Mouse (Mus musculus) heart, embryonic 12.5 days (tissue): ENCODE results near the gene Depdc1b. TPM values are rescaled to one million over a fixed set of nuclear protein-coding genes. Genes with fewer than 3 reads are reported as not detected.

Experiments used
- ATAC-seq: fragments of 200-750 bp; cut with Nextera tagmentation; 2 replicates; pipeline ENCODE4 v1.8.0; 2017; ENCODE audit warnings: moderate TSS enrichment, moderate library complexity; ENCODE audit not compliant: insufficient number of reproducible peaks, low FRiP score
- H3K27ac ChIP-seq: fragments of 300-500 bp; sonication (generic); 2 replicates; pipeline ENCODE4 v1.5.1; 2016; ENCODE audit warnings: mild to moderate bottlenecking, moderate library complexity; ENCODE audit not compliant: poor library complexity, severe bottlenecking
- H3K27me3 ChIP-seq: fragments of 300-500 bp; sonication (generic); replicated peaks from 2 replicates; pipeline ENCODE4 v1.6.1; 2016; ENCODE audit warnings: mild to moderate bottlenecking, moderate library complexity
- H3K36me3 ChIP-seq: fragments of 300-500 bp; sonication (generic); 2 replicates; pipeline ENCODE4 v1.6.1; 2016; ENCODE audit warnings: mild to moderate bottlenecking, moderate library complexity
- H3K4me1 ChIP-seq: fragments of 300-500 bp; sonication (generic); replicated peaks from 2 replicates; pipeline ENCODE4 v1.6.1; 2016; ENCODE audit warnings: mild to moderate bottlenecking
- H3K4me2 ChIP-seq: fragments of 300-500 bp; sonication (generic); 2 replicates; pipeline ENCODE4 v1.6.1; 2016; ENCODE audit warnings: mild to moderate bottlenecking, moderate library complexity
- H3K4me3 ChIP-seq: fragments of 300-500 bp; sonication (generic); 2 replicates; pipeline ENCODE4 v1.5.1; 2016; ENCODE audit warnings: mild to moderate bottlenecking
- H3K9ac ChIP-seq: fragments of 300-500 bp; sonication (generic); 2 replicates; pipeline ENCODE4 v1.6.1; 2016; ENCODE audit warnings: mild to moderate bottlenecking, moderate library complexity
- H3K9me3 ChIP-seq: fragments of 300-500 bp; sonication (generic); replicated peaks from 2 replicates; pipeline ENCODE4 v1.6.1; 2016; ENCODE audit warnings: mild to moderate bottlenecking, moderate library complexity
- WGBS: fragments of 180-500 bp; shearing (Covaris S2); methylation state at CpG from one replicate; pipeline ENCODE4 v1.1.7; 2016; 5-methylcytosine and 5-hydroxymethylcytosine counted together
- polyA plus RNA-seq: library from polyadenylated mRNA; unstranded; fragments of >200 nt; fragmentation: Nextera tagmentation; extraction: Ambion mirVana; gene quantifications from 2 replicates; pipeline ENCODE4 v1.2.1, GENCODE M21; 2016

Depdc1b gene
- polyA plus RNA-seq, 1 experiment from 2014 or later, result 5.3 TPM

DNA sequence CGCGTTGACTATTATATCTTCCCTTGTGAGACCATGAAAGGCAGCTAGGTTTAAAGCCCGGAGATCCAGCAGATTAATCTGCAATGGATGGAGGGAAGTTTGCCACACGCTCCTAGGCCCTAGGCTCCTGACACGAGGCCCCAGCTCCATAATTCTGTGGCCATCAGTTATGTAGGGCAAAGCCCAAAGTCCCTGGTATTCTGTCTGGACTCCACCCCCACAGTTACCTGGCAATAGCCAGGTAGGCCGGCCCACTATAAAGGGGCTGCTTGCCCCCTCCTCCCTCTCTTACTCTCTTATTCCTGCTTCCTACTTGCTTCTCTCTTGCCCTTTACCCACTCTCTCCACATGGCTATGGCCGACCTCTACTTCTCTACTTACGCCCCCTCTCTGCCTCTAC, 2.9 kb downstream of the Depdc1b start:
- peaks cover 4% of the 10 kb centered on the region; the same call in 1 of the 2 replicates for H3K9me3 ChIP-seq
- H3K9ac ChIP-seq, result no peak overlapping the region
- no peak overlapping the region for H3K4me2 ChIP-seq
- no peak for ATAC-seq
- H3K4me3 ChIP-seq, result no peak overlapping the region
- H3K4me1 ChIP-seq, result peaks cover 13% of the 10 kb centered on the region
- WGBS, result 90% methylated on average over 8 of the region's 8 CpGs
- H3K27ac ChIP-seq, result no peak overlapping the region
- H3K36me3 ChIP-seq, result no peaks in the 10 kb centered on the region
- peaks cover 59% of the 10 kb centered on the region for H3K27me3 ChIP-seq

DNA sequence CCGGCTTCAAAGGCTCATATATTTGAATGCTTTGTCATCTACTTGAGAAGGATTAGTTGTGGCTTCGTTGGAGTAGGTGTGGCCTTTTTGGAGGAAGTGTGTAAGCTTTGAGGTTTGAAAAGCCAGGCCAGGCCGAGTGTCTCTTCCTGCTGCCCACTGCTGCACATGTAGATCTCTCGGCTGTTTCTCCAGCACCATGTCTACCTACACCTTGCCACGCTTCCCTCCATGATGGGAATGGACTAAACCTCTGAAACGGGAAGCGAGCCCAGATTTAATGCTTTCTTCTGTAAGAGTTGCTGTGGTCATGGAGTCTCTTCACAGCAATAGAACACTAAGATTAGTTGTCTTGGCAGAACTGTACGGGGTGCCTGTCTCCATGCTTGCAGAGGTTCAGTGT, 4.1 kb downstream of the Depdc1b start:
- H3K36me3 ChIP-seq, result peaks cover 5% of the 10 kb centered on the region; the same call in 1 of the 2 replicates
- no peak overlapping the region for H3K4me2 ChIP-seq
- no peak overlapping the region for H3K9ac ChIP-seq
- peaks cover 4% of the 10 kb centered on the region; the same call in 1 of the 2 replicates for H3K9me3 ChIP-seq
- WGBS, result 89% methylated on average over 8 of the region's 8 CpGs
- no peak overlapping the region for H3K4me3 ChIP-seq
- H3K4me1 ChIP-seq, result peaks cover 12% of the 10 kb centered on the region
- ATAC-seq, result no peak
- H3K27ac ChIP-seq, result no peak overlapping the region
- peaks cover 71% of the 10 kb centered on the region for H3K27me3 ChIP-seq

DNA sequence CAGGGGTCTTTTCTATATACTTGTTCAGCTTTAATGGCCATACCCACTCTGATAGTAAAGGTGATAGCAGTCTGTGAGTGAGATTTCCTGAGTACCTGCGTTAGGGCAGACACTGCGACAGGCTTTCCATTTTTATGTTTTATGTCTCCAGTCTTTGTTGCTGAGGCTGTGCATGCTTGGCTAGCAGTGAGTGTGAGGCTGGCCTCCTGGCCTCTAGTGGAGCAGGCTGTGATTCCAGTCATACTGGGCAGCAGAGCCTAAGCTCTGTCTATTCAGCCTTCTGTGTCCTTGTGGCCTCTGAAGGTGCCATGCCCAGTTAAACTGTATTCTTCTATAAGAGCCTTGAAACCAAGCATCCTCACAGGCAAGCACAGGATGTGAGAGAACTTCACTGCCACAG, 6.3 kb downstream of the Depdc1b start:
- no peak for ATAC-seq
- peaks cover 75% of the 10 kb centered on the region for H3K27me3 ChIP-seq
- H3K4me2 ChIP-seq, result no peak overlapping the region
- H3K36me3 ChIP-seq, result peaks cover 8% of the 10 kb centered on the region; the same call in 1 of the 2 replicates
- no peak overlapping the region for H3K9ac ChIP-seq
- 86% methylated on average over 2 of the region's 2 CpGs for WGBS
- no peaks in the 10 kb centered on the region; the same call in 1 of the 2 replicates for H3K4me1 ChIP-seq
- H3K9me3 ChIP-seq, result peaks cover 4% of the 10 kb centered on the region; the same call in 1 of the 2 replicates
- H3K27ac ChIP-seq, result no peak overlapping the region
- H3K4me3 ChIP-seq, result no peak overlapping the region

DNA sequence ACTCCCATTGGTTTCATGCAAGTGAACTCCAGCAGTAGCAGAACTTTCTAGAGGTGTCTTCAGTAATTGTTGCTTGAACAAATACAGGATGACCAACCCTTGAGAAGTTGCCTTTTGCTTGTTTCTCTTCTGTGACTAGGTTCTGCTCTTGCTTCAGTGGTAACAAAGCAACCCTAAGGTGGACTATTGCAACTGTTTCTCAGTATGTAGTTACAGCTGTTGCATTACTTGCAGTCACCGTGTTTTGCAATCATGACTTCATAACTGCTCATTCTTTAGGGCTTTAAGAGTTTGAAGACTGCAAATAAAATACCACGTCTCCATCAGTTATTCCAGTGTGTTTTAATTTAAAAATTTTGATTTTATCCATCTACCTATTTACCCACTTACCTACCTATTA, 7.2 kb downstream of the Depdc1b start:
- Histone ChIP-seq H3K27ac (no peak overlapping the region), H3K9ac (no peak overlapping the region), H3K9me3 (0 out of 2 replicates have a peak, but pooled peaks cover under 1% of the 10 kb centered on the region), H3K4me2 (no peak overlapping the region), H3K4me3 (no peak overlapping the region), H3K4me1 (no peaks in the 10 kb centered on the region), H3K36me3 (peaks cover 8% of the 10 kb centered on the region; the same call in 1 of the 2 replicates), H3K27me3 (peaks cover 67% of the 10 kb centered on the region)
- ATAC-seq, result no peak
- 87% methylated on average over 2 of the region's 2 CpGs for WGBS

DNA sequence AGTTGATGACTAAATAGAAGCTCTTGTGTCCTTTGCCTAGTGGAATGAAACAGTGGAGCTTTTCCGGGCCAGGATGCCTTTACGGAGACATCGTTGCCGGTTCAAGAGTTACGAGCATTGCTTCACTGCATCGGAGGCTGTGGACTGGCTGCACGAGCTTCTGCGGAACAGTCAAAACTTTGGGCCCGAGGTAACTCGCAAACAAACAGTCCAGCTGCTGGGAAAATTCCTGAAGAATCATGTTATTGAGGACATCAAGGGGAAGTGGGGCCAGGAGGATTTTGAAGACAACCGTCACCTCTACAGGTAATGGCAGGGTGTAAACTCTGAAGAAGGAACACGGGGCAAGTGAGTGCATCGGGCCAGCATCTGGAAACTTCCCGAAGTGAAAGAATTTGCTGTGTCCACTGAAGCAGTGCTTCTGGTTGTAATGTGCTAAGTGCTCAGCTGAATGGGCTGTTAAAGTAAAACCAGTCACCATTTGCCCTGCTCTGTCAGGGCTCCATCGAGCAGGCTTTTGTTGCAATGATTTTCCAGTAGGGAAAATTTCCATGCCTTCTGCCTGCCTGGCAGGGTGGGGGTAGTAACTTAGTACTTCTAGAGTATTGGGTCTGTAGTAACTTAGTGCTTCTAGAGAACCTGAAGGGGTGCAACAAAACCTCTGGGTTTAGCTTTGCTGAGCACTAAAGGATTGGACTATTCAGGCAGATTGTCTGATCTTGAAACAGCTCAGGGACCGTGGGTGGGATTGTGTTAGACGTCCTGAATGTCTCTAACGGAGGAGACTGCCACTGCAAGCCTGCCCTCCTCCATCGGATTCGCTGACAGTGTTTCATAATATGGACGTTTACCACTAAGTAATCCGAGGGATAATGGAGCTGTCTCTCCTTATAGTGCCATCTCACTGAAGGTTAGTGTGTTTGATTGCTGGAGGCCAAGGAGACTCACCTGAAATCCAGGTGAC, 8.0 kb downstream of the Depdc1b start:
- 89% methylated on average over 22 of the region's 22 CpGs for WGBS
- Histone ChIP-seq H3K36me3 (peaks cover 8% of the 10 kb centered on the region; the same call in 1 of the 2 replicates), H3K27me3 (peaks cover 60% of the 10 kb centered on the region), H3K4me2 (no peak overlapping the region), H3K27ac (no peak overlapping the region), H3K9ac (no peak overlapping the region), H3K4me1 (no peaks in the 10 kb centered on the region), H3K4me3 (no peak overlapping the region), H3K9me3 (no peaks in the 10 kb centered on the region)
- no peak for ATAC-seq

DNA sequence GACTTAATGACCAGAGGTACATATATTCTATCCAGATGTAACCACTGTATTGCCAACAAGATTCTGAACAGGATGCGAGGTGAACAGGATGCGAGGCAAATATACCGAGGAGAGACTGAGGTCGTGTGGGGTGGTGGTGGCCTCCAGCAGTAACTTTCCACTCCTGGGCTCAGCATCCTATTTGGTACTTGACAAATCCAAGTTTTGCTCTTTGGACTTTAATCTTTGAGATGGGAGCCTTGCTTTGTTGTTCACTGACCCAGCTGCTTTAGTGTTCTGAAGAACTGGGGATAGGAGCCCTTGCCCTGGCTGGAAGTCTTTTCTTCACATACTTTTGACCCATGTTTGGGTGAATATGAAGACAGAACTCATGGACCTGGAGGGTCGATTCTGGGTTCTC, 9.7 kb downstream of the Depdc1b start:
- Histone ChIP-seq H3K36me3 (peaks cover 8% of the 10 kb centered on the region; the same call in 1 of the 2 replicates), H3K4me2 (no peak overlapping the region), H3K4me1 (no peaks in the 10 kb centered on the region), H3K27ac (no peak overlapping the region), H3K9ac (no peak overlapping the region), H3K4me3 (no peak overlapping the region), H3K27me3 (peaks cover 43% of the 10 kb centered on the region), H3K9me3 (no peaks in the 10 kb centered on the region)
- WGBS, result 82% methylated on average over 5 of the region's 5 CpGs
- no peak for ATAC-seq

DNA sequence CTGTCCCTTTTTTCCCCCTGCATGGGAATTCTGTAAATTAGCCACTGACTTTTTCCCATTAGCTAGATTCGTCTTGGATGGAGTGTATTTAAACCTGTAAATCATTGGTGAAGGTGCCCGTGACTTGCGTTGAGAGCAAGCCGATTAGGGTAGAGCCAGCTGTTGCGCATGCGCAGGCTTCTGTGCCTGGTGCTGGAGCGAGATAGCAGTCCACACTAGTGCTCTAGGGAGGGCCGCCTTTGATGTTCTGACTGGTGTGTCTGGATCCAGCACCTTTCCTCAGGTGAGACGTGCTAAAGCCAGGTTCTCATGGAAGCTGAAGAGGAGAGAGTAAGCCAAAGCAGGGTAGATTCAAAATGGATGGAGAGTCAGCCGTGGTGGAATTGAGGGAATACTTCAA, 10.2 kb downstream of the Depdc1b start:
- peaks cover 41% of the 10 kb centered on the region for H3K27me3 ChIP-seq
- H3K4me2 ChIP-seq, result no peak overlapping the region
- ATAC-seq, result no peak
- H3K36me3 ChIP-seq, result peaks cover 8% of the 10 kb centered on the region; the same call in 1 of the 2 replicates
- no peak overlapping the region for H3K27ac ChIP-seq
- H3K4me3 ChIP-seq, result no peak overlapping the region
- no peaks in the 10 kb centered on the region for H3K4me1 ChIP-seq
- 85% methylated on average over 10 of the region's 10 CpGs for WGBS
- no peak overlapping the region for H3K9ac ChIP-seq
- H3K9me3 ChIP-seq, result no peaks in the 10 kb centered on the region

DNA sequence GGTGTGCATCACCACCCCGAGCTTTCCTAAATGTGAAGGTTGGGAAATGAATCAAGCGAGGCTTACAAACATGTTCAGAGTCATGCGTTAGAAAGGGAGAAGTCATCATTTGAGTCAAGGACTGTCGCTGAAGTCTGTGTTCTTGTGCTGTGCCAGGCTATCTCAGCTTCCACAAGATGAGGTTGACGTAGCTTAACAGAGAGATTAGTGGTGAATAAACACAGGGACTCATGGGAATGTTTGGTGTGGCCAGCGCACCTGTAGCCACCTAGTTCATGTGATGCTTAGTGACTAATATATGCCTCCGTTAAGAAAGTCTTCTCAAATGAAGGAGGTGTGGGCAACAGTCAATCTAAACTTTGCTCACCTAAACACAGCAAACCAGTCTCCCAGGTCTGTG, 10.9 kb downstream of the Depdc1b start:
- H3K9ac ChIP-seq, result no peak overlapping the region
- 81% methylated on average over 7 of the region's 7 CpGs for WGBS
- no peak overlapping the region for H3K4me3 ChIP-seq
- no peaks in the 10 kb centered on the region for H3K9me3 ChIP-seq
- H3K4me2 ChIP-seq, result no peak overlapping the region
- no peaks in the 10 kb centered on the region for H3K4me1 ChIP-seq
- ATAC-seq, result no peak
- H3K27ac ChIP-seq, result no peak overlapping the region
- peaks cover 10% of the 10 kb centered on the region; the same call in 1 of the 2 replicates for H3K36me3 ChIP-seq
- H3K27me3 ChIP-seq, result peaks cover 37% of the 10 kb centered on the region

DNA sequence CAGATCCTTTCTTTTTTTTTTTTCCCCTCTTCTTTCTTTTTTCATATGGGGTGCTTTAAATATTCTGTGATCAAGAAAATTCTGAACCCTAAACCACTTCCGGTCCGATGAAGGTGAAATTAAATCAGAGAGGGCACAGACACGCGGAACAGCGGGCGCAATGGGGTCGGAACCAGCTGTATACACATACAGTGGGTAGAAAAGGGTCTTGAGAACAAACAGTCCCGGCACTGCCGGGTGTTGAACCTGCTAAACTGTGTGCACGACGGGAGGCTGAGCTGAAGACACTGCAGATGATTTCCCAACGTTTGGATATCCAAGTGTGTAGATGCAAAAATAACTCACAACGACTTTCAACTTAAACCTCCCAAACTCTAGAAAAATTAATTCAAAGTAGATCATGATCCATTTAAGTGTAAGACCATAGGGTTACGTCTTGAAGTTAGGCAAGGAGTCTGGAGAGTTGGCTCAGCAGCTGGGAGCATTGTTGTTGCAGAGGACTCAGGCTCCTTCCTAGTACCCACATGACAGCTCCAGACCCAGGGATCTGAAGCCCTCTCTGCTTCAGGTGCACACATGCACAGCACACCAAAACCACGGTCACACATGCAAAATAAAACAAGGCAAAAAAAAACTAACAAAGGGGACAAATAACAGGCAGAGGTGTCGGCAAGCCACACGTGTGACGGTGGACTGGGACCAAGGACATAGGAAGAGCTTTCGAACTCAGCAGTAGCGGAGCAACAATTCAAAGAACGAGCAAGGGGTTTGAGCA, 12.5 kb downstream of the Depdc1b start:
- ATAC-seq, result no peak
- WGBS, result 89% methylated on average over 21 of the region's 21 CpGs
- Histone ChIP-seq H3K4me2 (no peak overlapping the region), H3K27ac (no peak overlapping the region), H3K9me3 (no peaks in the 10 kb centered on the region), H3K4me3 (no peak overlapping the region), H3K36me3 (peaks cover 10% of the 10 kb centered on the region; the same call in 1 of the 2 replicates), H3K27me3 (peaks cover 26% of the 10 kb centered on the region), H3K9ac (no peak overlapping the region), H3K4me1 (no peaks in the 10 kb centered on the region)

DNA sequence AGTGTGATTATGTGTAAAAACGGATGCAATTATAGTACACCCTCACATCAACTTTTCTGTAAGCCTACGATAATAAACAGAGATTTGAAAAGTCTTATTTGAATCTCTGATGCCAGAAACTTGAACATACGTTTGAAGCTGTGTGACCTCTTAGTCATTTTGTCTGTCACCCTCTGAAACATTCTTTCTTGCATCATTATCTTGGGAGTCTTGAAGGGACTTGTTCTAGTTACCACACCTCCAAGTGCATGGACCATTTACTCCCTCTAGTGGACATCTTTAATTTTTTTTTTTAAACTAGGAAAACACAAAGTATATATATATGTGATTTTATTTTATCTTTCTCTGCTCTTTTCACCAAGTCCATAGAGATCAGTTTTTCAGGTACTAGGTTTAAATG, 13.6 kb downstream of the Depdc1b start:
- no peak overlapping the region for H3K4me2 ChIP-seq
- H3K36me3 ChIP-seq, result peaks cover 10% of the 10 kb centered on the region; the same call in 1 of the 2 replicates
- H3K4me1 ChIP-seq, result no peaks in the 10 kb centered on the region
- no peak overlapping the region for H3K4me3 ChIP-seq
- H3K9me3 ChIP-seq, result no peaks in the 10 kb centered on the region
- ATAC-seq, result no peak
- 59% methylated on average over 3 of the region's 3 CpGs for WGBS
- no peak overlapping the region for H3K27ac ChIP-seq
- no peak overlapping the region for H3K9ac ChIP-seq
- H3K27me3 ChIP-seq, result peaks cover 16% of the 10 kb centered on the region
